Mouse (Mus musculus): Measurements from ENCODE around the gene Eif4ebp2.

Eif4ebp2 gene

DNA sequence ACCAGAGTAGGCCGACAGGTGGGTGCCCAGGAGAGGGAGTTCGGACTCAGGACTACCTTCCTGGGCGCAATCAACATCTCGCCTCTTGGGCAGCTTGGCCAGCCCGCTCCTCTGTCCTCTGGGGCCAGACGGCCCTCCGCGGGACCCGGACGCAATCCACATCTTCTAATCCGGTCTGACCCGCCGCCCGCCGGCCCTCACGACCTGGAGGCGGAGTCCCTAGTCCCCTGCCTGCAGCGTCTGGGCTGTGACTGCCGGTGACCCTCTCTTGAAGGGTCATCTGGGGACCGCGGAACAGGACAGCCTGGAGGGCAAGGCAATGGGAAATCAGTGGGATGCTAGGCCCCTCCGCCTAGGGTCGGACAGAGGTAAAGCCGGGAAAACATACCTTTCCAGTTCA is 33.3 kb downstream of the Eif4ebp2 start:
- intact Hi-C loops (cut with DNase I): no loop called here

GRCm38 (mm10) chr10:61418131-61418900 is 34.1 kb downstream of the Eif4ebp2 start:
- intact Hi-C loops (cut with DNase I): no loop called here

DNA sequence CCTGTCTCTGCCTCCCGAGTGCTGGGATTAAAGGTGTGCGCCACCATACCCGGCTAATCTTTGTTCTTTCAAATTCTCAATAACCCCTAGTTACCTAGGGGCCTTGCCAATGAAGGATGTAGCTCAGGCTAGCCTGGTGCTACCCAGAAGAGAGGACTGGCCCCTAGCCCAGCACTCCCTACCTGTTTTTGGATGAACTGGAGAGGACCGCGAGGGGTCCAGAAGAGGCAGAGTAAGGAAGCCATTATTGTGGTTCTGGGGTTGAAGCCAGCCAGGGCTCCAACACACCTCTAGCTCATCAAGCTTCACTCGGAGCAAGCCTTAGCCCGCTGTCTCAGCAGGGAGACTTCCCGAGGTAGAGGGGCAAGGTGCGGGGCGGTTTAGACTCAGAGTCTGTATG is 34.8 kb downstream of the Eif4ebp2 start, which contains the start of gene Nodal:
Gene Nodal (plus strand): TSS at position 301 of the 400 bp plus-strand sequence.
- intact Hi-C loops (cut with DNase I): no loop called here

DNA sequence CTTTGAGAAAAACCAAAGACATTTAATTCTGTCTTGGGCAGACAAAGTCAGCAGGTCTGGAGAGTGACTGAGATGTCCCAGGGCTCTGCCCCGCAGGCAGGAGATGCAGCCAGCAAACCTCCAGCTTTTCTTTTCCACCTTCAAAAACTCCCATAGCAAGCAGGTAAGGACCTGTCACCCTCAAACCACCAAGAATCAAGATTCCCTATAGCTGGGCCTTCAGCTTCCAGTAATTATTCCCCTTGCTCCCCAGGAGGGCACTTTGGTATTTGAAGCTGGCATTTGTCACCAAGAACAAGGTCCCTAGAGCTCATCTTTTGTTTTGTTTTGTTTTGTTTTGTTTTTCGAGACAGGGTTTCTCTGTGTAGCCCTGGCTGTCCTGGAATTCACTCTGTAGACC is 35.4 kb downstream of the Eif4ebp2 start:
- intact Hi-C loops (cut with DNase I): no loop called here

DNA sequence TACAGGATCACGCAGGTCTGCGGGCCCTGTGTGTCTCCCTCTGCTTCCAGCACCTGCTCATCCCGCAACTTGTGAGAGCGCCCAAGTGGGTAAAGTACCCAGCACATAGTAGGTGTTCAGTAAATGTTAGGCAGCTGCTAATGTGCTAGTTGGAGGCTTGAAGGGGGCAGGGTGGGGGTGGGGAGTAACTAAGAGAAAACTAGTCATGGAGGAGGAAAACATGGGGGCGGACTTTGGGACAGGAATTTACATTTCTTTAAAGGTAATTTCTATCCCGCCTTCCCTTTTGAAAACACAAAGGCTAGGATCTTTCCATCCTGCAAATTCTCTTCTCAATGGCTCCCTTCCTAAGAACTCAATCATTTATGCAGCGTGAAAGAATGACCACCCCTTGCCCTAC is 35.9 kb downstream of the Eif4ebp2 start:
- intact Hi-C loops (cut with DNase I): no loop called here

- intact Hi-C loops (cut with DNase I): no loop called here
Measured at GRCm38 (mm10) chr10:61415890-61416289, 36.6 kb downstream of the Eif4ebp2 start.

GRCm38 (mm10) chr10:61415240-61415639 is 37.2 kb downstream of the Eif4ebp2 start:
- intact Hi-C loops (cut with DNase I): no loop called here

DNA sequence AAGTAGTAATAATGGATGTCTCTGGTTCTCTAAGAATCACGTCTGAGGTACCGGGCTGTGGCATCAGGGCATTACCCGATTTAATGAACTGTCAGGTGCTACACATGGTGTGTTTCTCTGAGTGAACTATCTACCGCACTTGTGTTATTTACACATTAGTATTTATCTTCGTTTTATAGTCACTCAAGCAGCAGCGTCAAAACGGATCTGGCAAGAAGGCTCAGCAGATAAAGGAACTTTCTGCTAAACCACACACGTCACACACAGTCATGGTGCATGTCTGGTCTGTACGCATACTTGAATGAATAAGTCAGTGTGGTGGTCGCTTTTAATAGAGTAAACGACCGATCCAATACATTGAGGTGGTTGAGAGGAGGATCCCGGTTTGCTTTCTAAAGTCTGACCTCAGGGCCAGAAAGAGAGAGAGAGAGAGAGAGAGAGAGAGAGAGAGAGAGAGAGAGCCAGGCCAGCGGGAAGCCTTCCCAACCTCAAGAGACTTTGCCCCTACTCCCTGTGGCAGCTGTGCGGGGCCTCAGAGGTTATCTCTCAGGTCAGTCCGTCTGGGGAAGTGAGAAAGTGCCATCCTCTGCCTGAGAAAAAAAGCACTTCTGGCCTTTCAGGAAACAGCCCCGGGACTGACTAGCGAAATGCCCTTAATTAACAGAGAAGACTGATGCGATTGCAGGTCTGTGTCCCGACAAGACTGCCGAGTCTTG is 39.4 kb downstream of the Eif4ebp2 start:
- intact Hi-C loops (cut with DNase I): no loop called here

DNA sequence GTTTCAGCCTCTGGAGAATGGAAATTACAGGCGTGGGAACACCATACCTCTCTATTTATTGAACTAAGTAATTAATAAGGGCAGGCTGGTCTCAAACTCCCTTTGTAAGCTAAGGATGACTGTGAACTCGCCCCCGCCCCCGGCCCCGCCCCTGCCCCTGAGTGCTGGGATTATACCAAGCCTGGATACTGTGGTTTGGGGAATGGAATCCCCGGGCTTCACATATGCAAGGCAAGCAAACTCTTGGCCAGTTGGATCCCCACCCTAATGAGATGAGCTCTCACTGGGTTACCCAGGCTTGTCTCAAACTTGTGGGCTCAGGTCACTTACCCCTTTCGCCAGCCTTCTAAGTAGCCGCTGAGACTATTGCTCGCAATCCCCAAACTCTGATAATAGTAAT is 42.3 kb downstream of the Eif4ebp2 start:
- intact Hi-C loops (cut with DNase I): no loop called here

- intact Hi-C loops (cut with DNase I): loop anchor here (5.0 kb wide), 1 partner anchor 212 kb away; no protein-coding TSS in a partner anchor
Measured at GRCm38 (mm10) chr10:61409776-61410175, 42.7 kb downstream of the Eif4ebp2 start.

GRCm38 (mm10) chr10:61405958-61406357 is 46.5 kb downstream of the Eif4ebp2 start:
- intact Hi-C loops (cut with DNase I): loop anchor here (5.0 kb wide), 1 partner anchor 209 kb away; no protein-coding TSS in a partner anchor

GRCm38 (mm10) chr10:61402911-61403310 is 49.5 kb downstream of the Eif4ebp2 start:
- intact Hi-C loops (cut with DNase I): no loop called here

- intact Hi-C loops (cut with DNase I): no loop called here
Measured at GRCm38 (mm10) chr10:61402480-61402879, 50.0 kb downstream of the Eif4ebp2 start.

DNA sequence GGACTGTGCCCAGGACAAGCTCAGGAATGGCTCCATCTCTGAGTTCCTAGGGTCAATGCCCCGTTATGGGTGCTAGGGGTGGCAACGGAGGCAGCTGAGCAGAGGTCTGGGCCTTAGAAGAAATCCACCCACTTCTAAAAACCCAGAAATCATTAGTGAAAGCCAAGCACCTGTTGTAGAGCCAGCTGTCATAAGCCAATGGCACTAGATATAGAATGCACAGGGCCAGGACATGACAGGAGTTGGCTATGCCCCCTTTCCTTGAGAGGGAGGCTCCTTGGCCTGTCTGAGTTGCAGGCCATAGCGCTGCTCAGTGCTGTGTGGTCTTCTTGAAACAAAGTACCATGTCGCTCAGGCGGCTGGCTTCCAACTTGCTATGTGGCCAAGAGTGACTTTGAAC is 52.1 kb downstream of the Eif4ebp2 start:
- intact Hi-C loops (cut with DNase I): no loop called here

GRCm38 (mm10) chr10:61399156-61399734 is 53.2 kb downstream of the Eif4ebp2 start:
- intact Hi-C loops (cut with DNase I): loop anchor here (1.0 kb wide), 1 partner anchor 59 kb away; no protein-coding TSS in a partner anchor

DNA sequence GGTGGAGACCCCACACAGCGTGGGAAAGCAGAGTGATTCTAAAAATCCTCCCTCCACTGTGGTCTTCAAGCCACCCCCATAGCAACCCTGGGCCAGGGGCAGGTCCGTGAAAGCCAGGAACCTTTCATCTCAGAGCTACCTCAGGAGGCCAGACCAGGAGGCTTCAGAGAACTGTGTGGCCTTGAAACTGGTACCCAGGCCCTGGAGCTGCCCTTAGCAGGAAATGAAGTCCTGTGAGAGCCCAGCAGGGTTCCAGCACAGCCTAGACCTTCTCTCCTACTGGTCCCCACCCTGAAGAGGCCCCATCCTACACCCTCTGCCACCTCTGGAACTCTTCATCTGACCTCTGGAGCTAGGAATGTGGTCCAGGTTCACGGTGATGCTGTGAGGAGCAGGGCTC is 54.3 kb downstream of the Eif4ebp2 start:
- intact Hi-C loops (cut with DNase I): no loop called here

GRCm38 (mm10) chr10:61394476-61395136 is 57.9 kb downstream of the Eif4ebp2 start:
- intact Hi-C loops (cut with DNase I): no loop called here

GRCm38 (mm10) chr10:61392584-61392983 is 59.9 kb downstream of the Eif4ebp2 start:
- intact Hi-C loops (cut with DNase I): no loop called here

DNA sequence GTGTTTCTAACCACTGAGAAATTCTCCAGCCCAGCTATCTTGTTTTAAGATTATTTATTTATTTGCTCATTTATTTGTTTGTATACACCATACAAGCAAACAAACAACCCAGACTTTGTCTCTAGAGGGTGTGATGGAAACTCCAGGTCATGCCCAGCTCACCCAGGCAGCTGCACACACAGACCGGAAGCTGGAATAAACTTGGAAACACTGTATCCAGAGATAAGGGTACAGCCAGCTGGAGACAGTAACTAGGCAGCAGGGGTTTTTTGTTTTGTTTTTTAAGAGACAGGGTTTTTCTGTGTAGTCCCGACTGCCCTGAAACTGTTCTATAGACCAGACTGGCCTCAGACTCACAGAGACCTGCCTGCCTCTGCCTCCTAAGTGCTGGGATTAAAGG is 62.3 kb downstream of the Eif4ebp2 start:
- intact Hi-C loops (cut with DNase I): no loop called here

GRCm38 (mm10) chr10:61389020-61389419 is 63.4 kb downstream of the Eif4ebp2 start:
- intact Hi-C loops (cut with DNase I): no loop called here

DNA sequence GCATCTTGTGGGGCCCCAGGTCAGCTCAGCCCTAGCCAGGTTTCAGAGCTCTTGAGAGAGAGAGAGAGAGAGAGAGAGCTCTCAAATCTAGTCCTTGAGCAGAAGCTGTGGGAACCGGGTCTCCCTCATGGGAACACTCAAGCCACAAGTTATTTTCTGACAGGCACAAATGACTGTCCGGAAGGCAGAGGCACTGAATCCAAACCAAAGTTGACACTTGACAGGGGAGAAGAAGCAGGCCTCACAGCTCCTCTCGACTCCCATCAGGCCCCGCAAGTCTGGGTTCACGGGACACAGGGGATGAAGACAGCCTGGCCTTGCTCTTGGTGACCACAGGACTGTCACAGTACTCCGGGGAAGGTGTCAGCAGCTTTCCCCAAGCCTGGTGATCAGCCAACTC is 66.2 kb downstream of the Eif4ebp2 start:
- intact Hi-C loops (cut with DNase I): no loop called here

GRCm38 (mm10) chr10:61385174-61385573 is 67.3 kb downstream of the Eif4ebp2 start:
- intact Hi-C loops (cut with DNase I): no loop called here

Data from adrenal gland (tissue).